Comparison of ENCODE assay signal across 12 mouse cellular contexts in genomic region chr13:76189190-76189589, GRCm38 (mm10).
DNase-seq lines count a peak whose midpoint lies in the region; ATAC-seq lines count a peak whose summit lies in the region.
"Had no signal": no experiment of that assay in that cellular context is flagged by ENCODE, and none has a peak within 500 bp of the region (broad histone marks: within the 10 kb centered on the region; RNA-seq: fewer than 3 reads in every experiment).

No protein-coding gene starts in this region.

- H3K4me1 ChIP-seq in midbrain, embryonic 11.5 days (ENCODE audit: control insufficient read depth, insufficient read depth, low read length) = no peaks in the 10 kb centered on the region
- no peaks in the 10 kb centered on the region for H3K4me1 ChIP-seq in midbrain, embryonic 14.5 days (ENCODE audit: control insufficient read depth, insufficient read depth, low read length)
- H3K4me1 ChIP-seq: embryonic facial prominence, embryonic 12.5 days had no signal

- no peaks in the 10 kb centered on the region for H3K27me3 ChIP-seq in midbrain, embryonic 11.5 days (ENCODE audit: control insufficient read depth, insufficient read depth, low read length)
- H3K27me3 ChIP-seq in midbrain, embryonic 14.5 days (ENCODE audit: control insufficient read depth, insufficient read depth, low read length) = no peaks in the 10 kb centered on the region
- H3K27me3 ChIP-seq: embryonic facial prominence, embryonic 12.5 days had no signal

- H3K27ac ChIP-seq in midbrain, embryonic 11.5 days (ENCODE audit: low read depth, low read length) = no peak overlapping the region
- H3K27ac ChIP-seq in midbrain, embryonic 14.5 days (replicated peaks; ENCODE audit: low read depth, low read length) = no peak overlapping the region
- H3K27ac ChIP-seq: embryonic facial prominence, embryonic 12.5 days; liver, embryonic 14.5 days; macrophage had no signal

- 81% methylated on average over 3 of the region's 3 CpGs for WGBS in midbrain, embryonic 11.5 days
- WGBS in midbrain, embryonic 14.5 days = 79% methylated on average over 3 of the region's 3 CpGs

- no peak for DNase-seq in cerebellum, postnatal 4 days (ENCODE audit: low spot score in 2 of 2)
- DNase-seq in midbrain, embryonic 11.5 days (ENCODE audit: low spot score, missing footprints) = peak; percentile 56
- no peak for DNase-seq in midbrain, embryonic 14.5 days
- peak; percentile 73 to 93 for DNase-seq in layer of hippocampus, adult 18-20 months (ENCODE audit: low spot score in 2 of 2)
- DNase-seq in right cerebral cortex, postnatal 14 days = peak; percentile 21
- no peak for DNase-seq in adrenal gland, adult 2 months
- DNase-seq in embryo, embryonic 10 days (ENCODE audit: low spot score) = no peak
- DNase-seq: kidney, adult 11 months had no signal

- H3K36me3 ChIP-seq in midbrain, embryonic 11.5 days (ENCODE audit: control insufficient read depth, insufficient read depth, low read length) = no peaks in the 10 kb centered on the region
- H3K36me3 ChIP-seq in midbrain, embryonic 14.5 days (ENCODE audit: control insufficient read depth, insufficient read depth, low read length) = peaks cover 46% of the 10 kb centered on the region

- H3K9me3 ChIP-seq in midbrain, embryonic 11.5 days (ENCODE audit: control insufficient read depth, low read length) = no peaks in the 10 kb centered on the region
- no peaks in the 10 kb centered on the region for H3K9me3 ChIP-seq in midbrain, embryonic 14.5 days (ENCODE audit: control insufficient read depth, low read length)
- H3K9me3 ChIP-seq: embryonic facial prominence, embryonic 12.5 days had no signal

- H3K4me3 ChIP-seq in midbrain, embryonic 11.5 days (ENCODE audit: low read depth, low read length) = no peak overlapping the region
- H3K4me3 ChIP-seq in midbrain, embryonic 14.5 days (replicated peaks; ENCODE audit: low read depth, low read length) = no peak overlapping the region
- H3K4me3 ChIP-seq: embryonic facial prominence, embryonic 12.5 days had no signal

- H3K4me2 ChIP-seq in midbrain, embryonic 11.5 days = no peak overlapping the region
- H3K4me2 ChIP-seq in midbrain, embryonic 14.5 days (ENCODE audit: low read length) = no peak overlapping the region
- H3K4me2 ChIP-seq: embryonic facial prominence, embryonic 12.5 days had no signal

- H3K9ac ChIP-seq in midbrain, embryonic 11.5 days (ENCODE audit: low read length) = no peak overlapping the region
- no peak overlapping the region for H3K9ac ChIP-seq in midbrain, embryonic 14.5 days (replicated peaks; ENCODE audit: low read length)
- H3K9ac ChIP-seq: embryonic facial prominence, embryonic 12.5 days; liver, embryonic 14.5 days had no signal

- ATAC-seq in cerebellum, adult (ENCODE audit: insufficient number of reproducible peaks, low FRiP score, low TSS enrichment) = peak; percentile 94
- ATAC-seq in midbrain, embryonic 11.5 days (ENCODE audit: low FRiP score) = no peak
- no peak for ATAC-seq in midbrain, embryonic 14.5 days (ENCODE audit: low FRiP score, low TSS enrichment)

Comparison
In these comparisons a context has a peak if more than half of its experiments do, and no peak if none do; other contexts are left out.
1. DNase-seq: peak in midbrain, embryonic 11.5 days (single experiment), layer of hippocampus, adult 18-20 months (2 of 2) and right cerebral cortex, postnatal 14 days (single experiment); none in cerebellum, postnatal 4 days (0 of 2), midbrain, embryonic 14.5 days (single experiment), adrenal gland, adult 2 months (single experiment) and embryo, embryonic 10 days (single experiment).